Mouse (Mus musculus) lung, embryonic 14.5 days (tissue): ENCODE results near the gene Avp. TPM values are rescaled to one million over a fixed set of nuclear protein-coding genes. Genes with fewer than 3 reads are reported as not detected.

Experiments used
- ATAC-seq: fragments of 200-750 bp; cut with Nextera tagmentation; 2 replicates; pipeline ENCODE4 v1.8.0; 2017; ENCODE audit warnings: mild to moderate bottlenecking, moderate TSS enrichment, moderate library complexity; ENCODE audit not compliant: insufficient read depth
- DNase-seq: peaks from one replicate; pipeline ENCODE4 v3.0.0-alpha.2; 2015
- H3K27ac ChIP-seq: fragments of 300-500 bp; sonication (generic); 2 replicates; pipeline ENCODE4 v1.5.1; 2014; ENCODE audit warnings: low read depth, mild to moderate bottlenecking, moderate library complexity
- H3K27me3 ChIP-seq: fragments of 300-500 bp; sonication (generic); 2 replicates; pipeline ENCODE4 v1.6.1; 2014; ENCODE audit warnings: low read length, control low read depth; ENCODE audit not compliant: insufficient read depth
- H3K36me3 ChIP-seq: fragments of 300-500 bp; sonication (generic); 2 replicates; pipeline ENCODE4 v1.6.1; 2014; ENCODE audit warnings: control low read depth; ENCODE audit not compliant: insufficient read depth
- H3K4me1 ChIP-seq: fragments of 300-500 bp; sonication (generic); 2 replicates; pipeline ENCODE4 v1.6.1; 2014; ENCODE audit warnings: antibody characterized with exemption, control low read depth; ENCODE audit not compliant: insufficient read depth
- H3K4me2 ChIP-seq: fragments of 300-500 bp; sonication (generic); 2 replicates; pipeline ENCODE4 v1.6.1; 2014; ENCODE audit warnings: mild to moderate bottlenecking
- H3K4me3 ChIP-seq: fragments of 300-500 bp; sonication (generic); 2 replicates; pipeline ENCODE4 v1.5.1; 2014; ENCODE audit warnings: low read depth, low read length
- H3K9ac ChIP-seq: fragments of 300-500 bp; sonication (generic); 2 replicates; pipeline ENCODE4 v1.6.1; 2014
- H3K9me3 ChIP-seq: fragments of 300-500 bp; sonication (generic); 2 replicates; pipeline ENCODE4 v1.6.1; 2016; ENCODE audit warnings: low read depth, low read length, control low read depth
- CTCF ChIP-seq: IDR thresholded peaks from 2 replicates; pipeline ENCODE4 v1.5.1; 2016; ENCODE audit warnings: antibody characterized with exemption, low read depth
- WGBS: fragments of 180-500 bp; shearing (Covaris S2); extraction: QIAGEN DNeasy Blood & Tissue Kit; methylation state at CpG from one replicate; pipeline ENCODE4 v1.1.7; 2014; 5-methylcytosine and 5-hydroxymethylcytosine counted together
- polyA plus RNA-seq: library from polyadenylated mRNA; unstranded; fragments of >200 nt; fragmentation: Nextera tagmentation; extraction: Ambion mirVana; gene quantifications from 2 replicates; pipeline ENCODE4 v1.2.1, GENCODE M21; 2014

The Avp gene
- polyA plus RNA-seq, 1 experiment from 2014 or later = not detected

GRCm38 (mm10) chr2:130558015-130558414 lies 24.3 kb downstream of the Avp start:
- no peak overlapping the region for H3K9ac ChIP-seq
- TF ChIP-seq CTCF = no peak
- H3K27me3 ChIP-seq = no peaks in the 10 kb centered on the region
- no peak overlapping the region for H3K4me2 ChIP-seq
- WGBS = 73% methylated on average over 2 of the region's 2 CpGs
- H3K36me3 ChIP-seq = peaks cover 28% of the 10 kb centered on the region
- ATAC-seq (no peak), DNase-seq (no peak)
- H3K27ac ChIP-seq = no peak overlapping the region
- H3K9me3 ChIP-seq = no peaks in the 10 kb centered on the region
- no peak overlapping the region for H3K4me3 ChIP-seq
- H3K4me1 ChIP-seq = no peaks in the 10 kb centered on the region

DNA sequence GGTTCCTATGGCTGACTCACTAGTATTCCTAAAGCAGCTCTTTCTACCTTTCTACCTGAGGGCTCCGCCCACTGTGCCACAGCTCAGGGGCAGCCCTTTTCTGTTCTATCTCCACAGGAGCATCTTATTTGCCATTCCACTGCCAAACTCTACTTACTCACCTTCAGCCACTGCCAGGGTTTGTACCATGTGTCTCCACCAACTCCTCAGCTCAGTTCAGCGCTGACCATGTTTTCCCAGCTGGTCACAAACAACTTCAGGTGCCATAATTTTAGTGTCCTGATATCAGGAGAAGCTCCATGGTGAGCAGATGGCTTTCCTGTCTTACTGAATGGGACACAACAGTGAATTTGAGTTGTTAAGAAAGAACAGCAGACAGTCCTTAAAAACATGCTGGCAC lies 24.9 kb downstream of the Avp start:
- ATAC-seq (no peak), DNase-seq (no peak)
- H3K4me1 ChIP-seq = no peaks in the 10 kb centered on the region
- H3K4me3 ChIP-seq = no peak overlapping the region
- no peak overlapping the region for H3K9ac ChIP-seq
- H3K4me2 ChIP-seq = no peak overlapping the region
- no peaks in the 10 kb centered on the region for H3K27me3 ChIP-seq
- peaks cover 33% of the 10 kb centered on the region for H3K36me3 ChIP-seq
- TF ChIP-seq CTCF = no peak
- H3K27ac ChIP-seq = no peak overlapping the region
- no peaks in the 10 kb centered on the region for H3K9me3 ChIP-seq
- 92% methylated on average over 2 of the region's 2 CpGs for WGBS

DNA sequence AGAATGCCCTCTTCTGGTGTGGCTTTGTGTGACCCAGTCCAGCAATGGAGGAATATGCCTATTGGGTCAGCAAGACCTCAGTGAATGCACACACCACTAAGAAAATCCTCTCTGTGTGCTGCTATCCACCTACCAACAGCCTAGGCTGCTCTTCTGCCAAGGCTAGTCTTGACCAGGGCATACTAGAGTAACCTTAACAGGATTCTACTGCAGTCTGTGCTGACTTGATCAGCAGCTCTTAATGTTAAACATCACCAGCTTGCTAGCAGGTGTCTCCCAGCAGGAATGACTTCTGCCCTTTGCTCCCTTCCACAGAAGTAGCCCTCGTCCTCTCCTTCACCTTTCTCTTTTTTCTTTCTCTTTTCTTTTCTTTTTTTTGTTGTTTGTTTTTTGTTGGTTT lies 26.1 kb downstream of the Avp start:
- TF ChIP-seq CTCF = no peak
- Histone ChIP-seq H3K4me1 (no peaks in the 10 kb centered on the region), H3K9ac (no peak overlapping the region), H3K9me3 (no peaks in the 10 kb centered on the region), H3K4me3 (no peak overlapping the region), H3K36me3 (peaks cover 44% of the 10 kb centered on the region), H3K27ac (no peak overlapping the region), H3K27me3 (no peaks in the 10 kb centered on the region), H3K4me2 (no peak overlapping the region)
- DNase-seq = no peak
- 85% methylated on average over 1 of the region's 1 CpGs for WGBS
- no peak for ATAC-seq

DNA sequence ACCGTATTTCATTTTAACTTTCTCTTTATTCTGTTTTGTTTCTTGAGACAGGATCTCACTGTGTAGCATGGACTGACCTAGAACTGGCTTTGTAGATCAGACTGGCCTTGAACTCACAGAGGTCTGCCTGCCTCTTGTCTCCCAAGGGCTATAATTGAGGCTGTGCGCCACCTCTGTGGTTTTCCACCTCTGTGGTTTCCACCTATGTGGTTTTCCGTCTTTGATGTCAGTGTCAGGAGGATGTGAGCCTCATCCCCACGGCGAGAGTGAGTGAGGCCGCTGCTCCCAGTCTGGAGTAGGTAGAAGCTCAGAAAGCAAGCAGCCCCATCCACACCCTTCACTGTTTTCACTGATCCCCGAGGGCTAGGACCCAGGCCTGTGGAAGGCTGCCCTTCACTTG lies 27.5 kb downstream of the Avp start:
- WGBS = 91% methylated on average over 7 of the region's 7 CpGs
- no peak for TF ChIP-seq CTCF
- Histone ChIP-seq H3K9me3 (no peaks in the 10 kb centered on the region), H3K4me3 (no peak overlapping the region), H3K27ac (no peak overlapping the region), H3K27me3 (no peaks in the 10 kb centered on the region), H3K4me1 (no peaks in the 10 kb centered on the region), H3K4me2 (no peak overlapping the region), H3K9ac (no peak overlapping the region), H3K36me3 (peaks cover 59% of the 10 kb centered on the region)
- no peak for DNase-seq
- no peak for ATAC-seq

GRCm38 (mm10) chr2:130546957-130547356 lies 35.4 kb downstream of the Avp start:
- H3K4me1 ChIP-seq = no peaks in the 10 kb centered on the region
- H3K36me3 ChIP-seq = peaks cover 83% of the 10 kb centered on the region
- no peak overlapping the region for H3K27ac ChIP-seq
- no peak overlapping the region for H3K9ac ChIP-seq
- no peaks in the 10 kb centered on the region for H3K9me3 ChIP-seq
- no peak for DNase-seq
- WGBS = 85% methylated on average over 8 of the region's 8 CpGs
- no peak for TF ChIP-seq CTCF
- H3K27me3 ChIP-seq = no peaks in the 10 kb centered on the region
- no peak overlapping the region for H3K4me2 ChIP-seq
- H3K4me3 ChIP-seq = no peak overlapping the region
- no peak for ATAC-seq

DNA sequence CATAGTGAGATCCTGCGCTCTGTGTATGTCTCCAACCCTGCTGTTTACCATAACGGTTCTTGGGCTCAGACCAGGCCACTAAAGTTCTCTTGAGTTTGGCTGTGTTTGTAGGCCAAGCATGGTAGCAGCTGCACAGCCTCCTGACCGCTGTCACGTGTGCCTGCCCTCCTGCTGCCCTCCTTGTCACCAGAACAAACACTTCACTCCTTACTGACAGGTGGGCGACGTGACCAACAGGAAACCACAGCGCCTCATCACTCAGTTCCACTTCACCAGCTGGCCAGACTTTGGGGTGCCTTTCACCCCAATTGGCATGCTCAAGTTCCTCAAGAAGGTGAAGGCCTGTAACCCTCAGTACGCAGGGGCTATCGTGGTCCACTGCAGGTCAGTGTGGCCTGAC lies 42.1 kb downstream of the Avp start:
- Histone ChIP-seq H3K4me3 (no peak overlapping the region), H3K9me3 (no peaks in the 10 kb centered on the region), H3K4me1 (no peaks in the 10 kb centered on the region), H3K27ac (no peak overlapping the region), H3K9ac (no peak overlapping the region), H3K27me3 (no peaks in the 10 kb centered on the region), H3K36me3 (peaks cover 59% of the 10 kb centered on the region), H3K4me2 (no peak overlapping the region)
- DNase-seq (no peak), ATAC-seq (no peak)
- 67% methylated on average over 9 of the region's 9 CpGs for WGBS
- TF ChIP-seq CTCF = no peak

- DNase-seq (no peak), ATAC-seq (no peak)
- H3K4me2 ChIP-seq = no peak overlapping the region
- no peak for TF ChIP-seq CTCF
- H3K9ac ChIP-seq = no peak overlapping the region
- no peaks in the 10 kb centered on the region for H3K4me1 ChIP-seq
- H3K36me3 ChIP-seq = peaks cover 46% of the 10 kb centered on the region
- H3K9me3 ChIP-seq = no peaks in the 10 kb centered on the region
- H3K4me3 ChIP-seq = no peak overlapping the region
- H3K27me3 ChIP-seq = no peaks in the 10 kb centered on the region
- 84% methylated on average over 8 of the region's 8 CpGs for WGBS
- H3K27ac ChIP-seq = no peak overlapping the region
Observed at GRCm38 (mm10) chr2:130538876-130539546, 43.3 kb downstream of the Avp start.
